Mouse (Mus musculus): ENCODE data around the gene Ptpn12.

Gene Ptpn12

DNA sequence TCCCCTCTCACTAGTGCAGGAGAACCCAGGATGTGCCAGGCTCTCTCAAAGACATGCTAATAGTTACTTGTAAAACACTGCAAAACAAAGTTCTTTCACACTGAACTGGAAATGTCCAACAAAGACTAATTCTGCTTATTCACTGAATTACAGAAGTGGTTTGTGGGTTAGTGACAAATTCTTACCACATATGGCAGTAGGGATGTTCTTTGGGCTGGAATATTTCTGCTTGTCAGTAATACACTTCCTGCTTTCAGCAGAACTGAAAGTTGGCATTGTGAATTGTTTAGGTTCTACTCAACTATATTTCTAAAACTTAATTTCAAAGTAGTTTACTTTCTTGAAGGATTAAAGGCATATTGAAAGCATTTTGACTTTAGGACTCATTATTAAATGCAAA, 25.5 kb downstream of the Ptpn12 start:
- no peak for DNase-seq (ENCODE audit: low spot score in 2 of 2)

DNA sequence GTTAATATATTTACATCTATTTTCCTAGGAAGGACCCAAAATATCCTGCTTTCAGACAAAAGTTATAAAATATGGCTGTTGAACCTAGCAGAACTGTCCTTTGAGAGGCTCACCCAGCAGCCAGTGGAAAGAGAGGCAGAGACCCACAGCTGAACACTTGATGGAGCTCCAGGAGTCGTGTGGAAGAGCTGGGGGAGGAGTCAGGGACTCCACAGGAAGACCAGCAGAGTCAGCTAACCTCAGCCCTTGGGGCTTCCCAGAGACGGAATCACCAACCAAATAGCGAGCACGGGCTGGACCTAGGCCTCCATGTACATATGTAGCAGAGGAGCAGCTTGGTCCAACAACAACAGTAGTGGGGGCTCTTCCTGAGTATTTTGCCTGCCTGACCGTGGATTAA, 38.6 kb downstream of the Ptpn12 start:
- DNase-seq (ENCODE audit: low spot score in 2 of 2): no peak

DNA sequence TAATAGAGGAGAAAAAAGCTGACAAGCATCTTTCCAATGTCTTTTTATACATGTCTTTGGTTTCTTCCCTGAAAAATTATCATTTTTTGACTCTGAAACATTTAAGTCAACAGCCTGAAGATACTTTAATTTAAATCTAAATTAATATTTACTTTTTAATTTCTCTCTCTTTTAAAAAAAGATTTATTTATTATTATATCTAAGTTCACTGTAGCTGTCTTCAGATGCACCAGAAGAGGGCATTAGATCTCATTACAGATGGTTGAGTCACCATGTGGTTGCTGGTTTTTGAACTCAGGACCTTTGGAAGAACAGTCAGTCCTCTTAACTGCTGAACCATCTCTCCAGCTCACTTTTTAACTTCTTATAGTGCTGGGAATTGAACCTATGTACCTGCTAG, 44.8 kb downstream of the Ptpn12 start:
- DNase-seq (ENCODE audit: low spot score in 2 of 2): no peak

DNA sequence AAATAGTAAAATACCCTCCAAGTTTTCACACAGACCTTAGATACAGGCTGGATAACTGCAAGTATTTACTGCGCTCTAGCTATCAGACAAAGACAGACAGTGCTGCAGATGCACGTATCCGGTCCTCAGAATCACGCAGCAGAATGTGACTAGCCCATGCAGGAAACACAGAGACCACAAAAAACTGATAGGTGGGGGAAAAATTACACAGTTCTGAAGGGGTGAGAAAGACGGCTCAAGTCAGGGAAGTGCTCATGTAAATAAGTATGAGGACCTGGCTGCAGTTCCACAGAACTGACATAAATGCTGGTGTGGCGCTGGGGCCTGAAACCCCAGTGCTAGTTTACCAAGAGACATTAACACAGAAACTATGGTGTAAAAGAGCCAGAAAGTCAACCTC, 53.0 kb downstream of the Ptpn12 start:
- DNase-seq (ENCODE audit: low spot score in 2 of 2): no peak

DNA sequence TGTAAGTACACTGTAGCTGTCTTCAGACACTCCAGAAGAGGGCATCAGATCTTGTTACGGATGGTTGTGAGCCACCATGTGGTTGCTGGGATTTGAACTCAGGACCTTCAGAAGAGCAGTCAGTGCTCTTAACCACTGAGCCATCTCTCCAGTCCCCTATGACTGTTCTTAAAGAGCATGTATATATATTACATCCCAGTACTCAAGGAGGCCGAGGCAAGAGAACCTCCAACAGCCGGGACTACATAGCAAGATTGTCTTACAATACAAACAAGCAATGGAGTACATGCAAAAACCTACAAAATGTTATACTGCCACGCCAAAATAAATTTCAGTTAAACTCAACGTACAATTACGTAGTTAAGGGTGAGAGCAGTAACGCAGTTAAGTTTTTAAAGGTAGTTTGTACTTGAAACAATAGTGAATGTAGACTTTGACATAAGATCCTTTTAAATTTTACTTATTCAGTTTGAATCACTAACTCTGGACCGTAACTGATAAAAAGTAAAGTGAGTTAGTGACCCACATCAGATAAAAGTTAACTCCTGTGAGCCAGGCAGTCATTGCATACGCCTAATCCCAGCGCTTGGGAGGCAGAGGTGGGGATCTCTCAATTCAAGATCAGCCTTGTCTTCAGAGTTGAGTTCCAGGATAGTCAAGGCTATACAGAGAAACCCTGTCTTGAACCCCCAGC, 53.9 kb downstream of the Ptpn12 start:
- DNase-seq (ENCODE audit: low spot score in 2 of 2): no peak

DNA sequence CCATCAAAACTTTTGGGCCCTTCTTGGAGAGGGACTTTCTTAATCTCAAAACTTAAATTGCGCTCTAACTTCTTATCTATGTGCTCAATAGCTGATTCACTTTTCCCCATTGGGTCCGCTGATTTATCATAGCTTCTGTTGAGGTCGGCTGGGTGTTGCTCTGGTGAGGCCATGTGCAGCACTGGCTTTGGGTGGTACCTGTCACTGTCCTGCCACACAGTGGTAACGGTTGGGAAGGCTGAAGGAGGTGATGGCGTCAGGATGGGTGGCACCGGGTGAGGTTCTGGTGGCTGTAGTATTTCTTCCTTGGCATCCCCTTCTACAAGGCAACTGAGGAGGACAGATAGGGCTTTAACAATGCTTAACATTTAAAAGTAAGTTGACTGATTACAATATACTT, 57.3 kb downstream of the Ptpn12 start:
- no peak for DNase-seq (ENCODE audit: low spot score in 2 of 2)

DNA sequence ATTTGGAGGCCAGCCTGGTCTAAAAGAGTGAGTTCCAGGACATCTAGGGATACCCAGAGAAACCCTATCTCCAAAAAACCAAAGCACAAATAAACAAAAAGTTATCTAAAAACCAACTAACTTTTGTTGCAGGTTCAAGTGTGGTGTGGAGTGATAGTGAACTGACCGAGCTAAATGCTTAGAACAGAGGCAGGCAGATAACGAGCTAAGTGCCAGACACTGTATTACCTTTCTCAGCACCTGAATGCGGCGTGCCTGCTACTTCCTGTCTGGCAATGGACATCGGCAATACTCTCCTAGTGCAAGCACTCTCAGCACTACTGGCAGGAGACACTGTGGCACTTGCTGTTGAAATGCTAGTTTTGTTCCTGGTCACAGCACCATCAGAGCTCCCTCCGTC, 58.2 kb downstream of the Ptpn12 start:
- no peak for DNase-seq (ENCODE audit: low spot score in 2 of 2)

DNA sequence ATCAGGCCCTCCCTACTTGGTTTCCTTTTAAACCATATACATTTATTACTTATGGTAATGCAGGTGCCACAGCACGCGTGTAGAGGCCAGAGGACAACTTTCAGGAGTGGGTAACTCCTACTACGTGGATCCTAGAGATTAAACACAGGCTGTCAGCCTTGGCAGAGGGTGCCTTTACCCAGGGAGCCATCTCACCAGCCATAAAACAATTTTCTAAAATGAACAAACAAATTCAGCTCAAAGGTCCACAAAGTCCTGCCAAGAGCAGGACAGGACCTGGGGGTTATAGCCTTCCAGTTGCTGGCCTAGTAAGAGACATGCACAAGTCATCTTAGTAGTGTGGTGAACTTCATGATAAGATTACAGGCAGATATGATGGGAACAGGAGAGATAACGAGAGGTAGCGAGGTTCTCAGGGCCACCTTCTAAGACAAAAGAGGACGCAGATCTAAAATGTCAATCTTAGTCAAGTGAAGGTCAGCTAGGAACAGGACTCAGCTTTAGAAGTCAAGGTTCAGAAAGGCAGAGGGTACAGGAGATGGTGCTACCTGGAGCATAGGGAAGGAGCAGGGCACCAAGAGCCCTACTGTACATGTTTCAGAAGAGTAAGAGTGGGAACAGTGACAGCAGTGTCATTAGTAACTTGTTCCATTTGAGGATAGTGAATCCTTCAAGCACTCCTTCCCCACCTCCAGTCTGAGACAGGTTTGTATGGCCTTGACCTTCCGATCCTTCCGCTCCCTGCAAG, 65.5 kb downstream of the Ptpn12 start:
- DNase-seq (ENCODE audit: low spot score in 2 of 2): no peak

DNA sequence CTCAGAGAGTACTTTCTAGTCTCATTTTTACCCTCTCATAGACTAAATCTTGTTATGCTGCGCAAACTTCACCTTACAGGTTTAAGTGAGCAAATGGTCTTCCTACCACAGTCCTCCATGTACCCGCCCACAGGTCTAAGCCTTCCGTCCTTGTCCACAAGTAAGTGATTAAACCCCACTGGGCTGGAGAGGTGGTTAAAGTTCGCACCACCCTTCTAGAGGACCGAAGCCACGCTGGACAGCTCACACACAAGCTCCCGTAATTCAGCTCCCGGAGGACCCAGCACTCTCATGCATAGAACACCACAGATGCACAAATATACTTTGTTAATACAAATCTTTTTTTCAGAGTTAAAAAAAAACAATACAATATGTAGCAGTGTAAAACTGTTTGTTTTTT, 69.4 kb downstream of the Ptpn12 start:
- DNase-seq (ENCODE audit: low spot score in 2 of 2): no peak

DNA sequence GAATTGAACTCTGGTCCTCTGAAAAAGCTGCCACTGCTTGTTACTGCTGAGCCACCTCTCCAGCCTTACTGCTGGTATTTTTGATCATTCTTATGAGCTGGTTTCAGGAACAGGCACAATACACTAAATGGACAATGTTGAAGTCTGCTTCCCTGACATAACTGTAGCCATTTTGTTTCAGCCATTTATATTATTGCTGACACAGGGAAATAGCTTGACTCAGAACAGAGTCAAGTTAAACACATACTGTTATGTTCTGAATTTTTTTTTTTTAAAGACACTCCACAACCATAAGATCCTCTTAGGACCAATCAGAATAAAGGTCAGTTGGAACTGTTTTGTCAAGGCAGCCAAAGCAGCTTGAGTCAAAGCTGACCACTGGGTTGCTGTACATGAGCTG, 72.2 kb downstream of the Ptpn12 start:
- DNase-seq (ENCODE audit: low spot score in 2 of 2): no peak

DNA sequence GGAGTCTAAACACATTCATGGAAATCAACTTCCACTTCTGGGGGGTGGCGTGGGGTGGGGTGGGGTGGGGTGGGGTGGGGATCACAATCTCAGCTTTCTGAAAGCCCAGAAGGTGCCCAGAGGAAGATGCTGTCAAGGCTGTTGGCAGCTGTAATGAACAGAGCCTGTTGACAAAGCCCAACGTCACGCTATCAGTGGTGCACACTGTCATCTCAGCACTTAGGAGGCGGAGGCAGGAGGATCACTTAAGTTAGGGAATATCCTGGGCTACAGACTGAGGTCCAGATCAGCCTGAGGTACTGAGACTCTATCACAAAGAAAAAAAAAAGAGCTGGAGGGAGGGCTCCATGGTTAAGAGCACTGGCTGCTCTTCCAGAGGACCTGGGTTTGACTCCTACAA, 81.0 kb downstream of the Ptpn12 start:
- DNase-seq (ENCODE audit: low spot score in 2 of 2): no peak

DNA sequence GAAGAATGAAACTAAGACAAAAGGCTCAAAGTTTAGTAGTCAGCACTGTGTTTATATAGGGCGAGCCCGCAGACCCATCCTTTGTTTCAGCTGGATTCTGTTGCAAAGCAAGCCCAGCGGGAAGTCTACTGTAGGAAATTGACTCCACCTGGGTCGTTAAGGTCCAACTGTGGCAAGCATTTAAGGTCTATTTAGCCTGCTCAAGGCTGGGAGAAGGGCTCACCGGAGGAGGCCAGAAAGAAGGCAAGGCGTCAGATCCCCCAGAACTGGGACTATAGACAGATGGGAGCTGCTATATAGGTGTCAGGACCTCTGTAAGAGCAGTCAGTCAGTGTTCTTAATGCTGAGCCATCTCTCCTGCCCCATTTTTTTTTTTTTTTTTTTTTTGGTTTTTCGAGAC, 81.7 kb downstream of the Ptpn12 start:
- DNase-seq (ENCODE audit: low spot score in 2 of 2): no peak

DNA sequence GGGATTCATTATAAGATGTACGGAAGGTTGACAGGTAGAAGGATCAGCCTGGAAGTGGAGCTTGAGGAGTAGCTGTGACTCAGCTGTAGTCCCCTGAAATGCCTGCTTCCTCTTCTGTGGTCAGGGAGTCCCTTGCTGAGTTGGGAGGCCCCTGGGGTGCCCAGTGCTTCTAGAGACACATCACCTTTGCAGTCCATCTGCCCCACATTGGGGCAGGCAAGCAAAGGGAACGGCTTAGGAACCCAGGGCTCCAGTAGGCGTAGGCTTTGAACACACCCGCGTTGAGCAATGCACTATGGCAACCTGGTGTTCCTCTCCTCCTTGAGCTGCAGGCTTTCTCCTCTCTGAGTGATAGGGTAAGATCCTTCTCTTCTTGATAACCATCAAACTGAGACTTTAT, 82.6 kb downstream of the Ptpn12 start:
- DNase-seq (ENCODE audit: low spot score in 2 of 2): no peak

DNA sequence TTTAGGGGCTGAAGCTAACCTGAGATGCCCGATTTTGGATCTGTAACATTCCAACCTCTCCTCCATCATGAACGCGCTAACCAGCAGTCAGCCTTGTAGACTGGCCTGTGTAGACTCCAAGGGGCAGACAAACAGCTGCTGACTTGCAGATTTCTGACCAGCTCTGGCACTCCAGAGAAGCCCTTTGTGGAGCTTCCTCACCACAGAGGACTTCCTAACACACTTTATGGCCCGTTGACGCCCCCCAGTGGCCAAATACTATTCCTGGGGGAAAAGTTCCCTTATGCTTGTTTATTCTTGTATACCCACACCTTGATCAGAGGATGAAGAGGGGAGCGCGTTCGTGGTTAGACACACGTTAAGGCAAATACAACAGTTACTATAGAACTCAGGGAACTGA, 86.7 kb downstream of the Ptpn12 start:
- peak in 1 of 2 experiments; percentile 22 for DNase-seq (ENCODE audit: low spot score in 2 of 2)

DNA sequence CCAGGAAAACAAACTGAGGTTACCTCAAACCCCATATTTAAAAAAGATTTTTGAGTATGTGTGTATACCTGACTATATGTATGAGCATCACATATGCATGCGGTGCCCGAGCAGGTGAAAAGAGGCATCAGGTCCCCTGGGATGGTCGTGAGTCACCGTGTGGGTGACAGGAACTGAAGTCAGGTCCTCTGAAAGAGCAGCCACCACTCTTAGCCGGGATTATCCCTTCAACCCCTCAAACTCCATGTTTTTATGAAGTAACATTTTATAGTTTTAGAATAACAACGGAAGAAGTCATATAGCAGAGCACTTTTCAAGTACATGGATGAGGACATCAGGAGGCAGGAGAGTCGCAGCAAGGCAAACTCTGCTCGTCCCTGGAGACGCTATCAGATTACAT, 87.2 kb downstream of the Ptpn12 start:
- DNase-seq (ENCODE audit: low spot score in 2 of 2): no peak

DNA sequence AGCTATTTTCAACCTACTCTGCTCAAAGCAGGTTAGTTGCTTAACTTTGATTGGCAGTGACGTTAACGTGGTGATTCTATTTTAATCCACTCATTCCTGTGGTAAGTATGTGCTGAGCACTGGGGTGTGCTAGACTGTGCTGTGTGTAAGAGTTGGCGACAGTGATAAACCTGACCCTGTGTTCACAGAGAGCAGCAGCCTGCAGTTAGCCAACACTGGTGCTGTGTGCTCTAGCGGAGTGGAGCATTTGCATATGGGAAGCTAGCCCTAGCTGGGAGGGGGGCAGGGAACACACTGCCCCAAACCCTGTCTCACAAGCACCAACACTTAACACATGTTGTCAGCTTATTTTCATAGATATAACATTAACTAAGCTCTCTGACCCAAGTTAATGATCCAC, 87.8 kb downstream of the Ptpn12 start:
- DNase-seq (ENCODE audit: low spot score in 2 of 2): no peak

DNA sequence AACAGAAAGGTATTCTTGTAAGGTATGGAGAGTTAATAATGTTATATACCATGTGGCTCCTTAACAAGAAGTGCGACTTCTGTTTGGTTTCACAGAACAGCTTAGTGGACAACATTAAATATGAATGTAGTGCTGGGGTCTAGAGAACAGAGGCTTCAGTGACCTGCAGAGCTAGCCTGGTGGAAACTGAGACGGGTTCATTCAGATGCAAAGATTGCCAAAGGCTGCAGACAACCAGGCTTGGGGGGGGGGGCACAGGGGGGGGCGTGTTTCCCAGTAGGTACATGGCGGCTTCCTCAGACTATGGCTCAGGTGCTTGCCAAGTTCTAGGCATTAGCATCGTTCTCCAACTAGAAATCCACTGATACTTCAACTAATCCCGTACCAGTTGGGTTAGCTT, 91.3 kb downstream of the Ptpn12 start:
- no peak for DNase-seq (ENCODE audit: low spot score in 2 of 2)

DNA sequence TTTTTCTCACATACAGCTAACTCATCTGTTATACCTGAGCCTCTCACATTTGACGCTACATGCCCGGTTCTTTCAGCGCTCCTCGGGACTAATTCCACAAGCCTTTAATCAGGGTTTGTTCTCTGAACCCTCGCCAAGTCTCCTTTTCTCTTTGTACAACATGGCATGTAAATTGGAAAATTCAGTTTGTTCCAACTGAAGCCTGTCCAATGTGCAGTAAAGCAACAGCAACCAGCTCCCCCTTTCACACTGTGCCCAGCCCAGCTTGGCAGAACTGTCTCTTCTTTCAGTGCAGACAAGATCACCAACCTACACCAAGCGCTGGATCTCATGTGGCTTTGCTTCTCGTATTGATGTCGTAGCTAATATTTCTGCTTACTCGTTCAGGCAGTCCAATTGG, 92.4 kb downstream of the Ptpn12 start:
- peak in 1 of 2 experiments; percentile 12 for DNase-seq (ENCODE audit: low spot score in 2 of 2)

DNA sequence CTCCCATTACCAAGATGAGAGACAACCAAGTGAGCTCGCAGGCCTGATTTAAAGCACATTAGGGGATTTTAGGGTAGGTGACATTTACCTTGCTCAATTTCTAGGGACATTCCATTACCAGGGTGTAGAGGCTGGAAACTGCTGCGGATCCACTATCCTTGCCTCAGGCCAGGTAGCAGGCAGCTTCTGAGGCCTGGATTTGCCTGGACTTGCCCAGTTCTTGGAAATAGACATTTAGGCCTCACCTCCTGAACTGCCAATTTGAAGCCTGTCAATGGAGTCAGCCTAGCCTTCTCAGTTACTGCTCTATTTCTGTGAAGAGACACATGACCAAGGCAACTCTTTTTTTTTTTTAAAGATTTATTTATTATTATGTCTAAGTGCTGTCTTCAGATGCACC, 94.8 kb downstream of the Ptpn12 start:
- no peak for DNase-seq (ENCODE audit: low spot score in 2 of 2)

DNA sequence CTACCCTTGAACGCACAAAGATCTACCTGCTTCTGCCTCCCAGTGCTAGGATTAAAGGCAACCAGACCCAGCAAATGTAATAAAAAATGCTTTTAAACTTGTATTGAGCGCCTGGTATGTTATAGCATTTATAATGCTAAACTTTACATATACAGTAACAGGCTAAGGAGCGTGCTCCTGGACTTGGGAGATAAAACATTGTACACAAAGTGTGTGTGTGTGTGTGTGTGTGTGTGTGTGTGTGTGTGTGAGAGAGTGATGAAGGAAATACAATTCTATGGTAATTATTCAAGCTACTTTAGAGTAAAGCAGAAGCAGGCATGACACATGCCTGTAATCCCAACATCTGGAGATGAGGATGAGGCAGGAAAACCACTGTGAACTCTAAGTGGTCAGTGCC, 99.4 kb downstream of the Ptpn12 start, which contains the start of gene Rsbn1l:
Gene Rsbn1l, minus strand, starts transcription at position 101 of the 400 bp plus-strand sequence.
- no peak for DNase-seq (ENCODE audit: low spot score in 2 of 2)

DNA sequence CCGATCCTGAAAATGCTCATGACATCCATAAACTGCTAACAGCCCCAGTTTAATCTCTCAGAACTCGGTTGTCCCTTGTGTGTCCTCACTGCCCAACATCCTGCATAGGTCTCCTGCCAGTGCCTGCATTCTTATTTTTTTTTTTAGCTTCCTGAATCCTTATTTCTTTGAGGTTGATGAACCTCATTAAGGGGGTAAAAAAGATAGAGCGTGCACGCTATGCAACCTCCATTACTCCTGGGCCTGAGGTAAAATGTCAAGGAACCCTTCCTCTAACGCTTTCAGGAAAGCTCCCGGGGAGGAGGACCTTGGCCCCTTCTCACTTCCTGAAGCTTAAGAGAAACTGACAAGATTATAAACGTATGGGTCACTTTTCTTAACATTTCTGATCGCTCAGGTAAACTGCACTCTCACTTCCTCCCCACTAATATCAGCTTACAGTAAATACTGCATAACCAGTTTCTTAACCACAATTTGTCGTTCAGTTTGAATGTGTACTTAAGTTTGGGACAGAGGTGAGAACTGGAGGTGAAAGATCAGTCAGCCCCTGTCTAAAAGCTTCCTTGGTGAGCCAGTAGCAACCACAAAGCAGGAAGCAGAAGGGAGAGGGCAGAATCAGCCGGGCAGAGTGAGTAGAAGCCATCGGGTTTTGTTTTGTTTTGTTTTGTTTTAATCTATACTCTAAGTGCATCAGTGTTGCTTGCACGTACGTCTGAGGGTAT, 100.4 kb downstream of the Ptpn12 start:
- no peak for DNase-seq (ENCODE audit: low spot score in 2 of 2)

DNA sequence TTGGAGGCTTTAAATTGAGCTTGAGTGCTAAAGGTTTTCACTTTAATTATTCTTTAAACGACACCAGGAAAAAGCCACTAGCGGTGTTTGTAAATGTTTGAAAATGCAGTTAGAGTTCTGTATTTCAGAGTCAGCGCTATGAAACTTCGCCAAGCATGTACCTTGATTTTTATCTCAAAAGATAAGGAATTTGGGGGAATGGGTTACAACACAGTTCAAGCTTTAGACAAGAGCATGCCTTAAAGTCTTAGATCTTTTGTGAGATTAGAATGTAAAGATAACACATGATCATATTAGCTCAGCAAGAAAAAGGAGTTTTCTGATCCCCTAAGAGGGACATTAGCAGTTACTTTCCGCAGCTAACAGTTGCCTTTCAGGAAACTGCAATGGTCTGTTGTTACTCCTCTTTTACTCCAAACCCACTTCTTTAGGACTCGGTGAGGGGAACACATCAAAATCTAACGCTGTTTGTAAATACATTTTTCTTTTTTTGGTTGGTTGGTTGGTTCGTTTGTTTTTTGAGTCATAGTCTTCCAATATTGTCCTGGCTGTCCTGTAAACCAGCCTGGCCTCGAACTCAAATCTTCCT, 103.3 kb downstream of the Ptpn12 start:
- DNase-seq (ENCODE audit: low spot score in 2 of 2): no peak
